Mouse (Mus musculus) adrenal gland, postnatal 36 days (tissue): ENCODE data around the gene Slc44a4. TPM values are rescaled to one million over a fixed set of nuclear protein-coding genes. Genes with fewer than 3 reads are reported as not detected.
"Not testable (repeated sequence)": the region's sequence is repeated elsewhere in the genome, so short reads cannot be mapped to it uniquely, and the experiment has no call there.

ENCODE experiments used
- DNase-seq, 2 experiments: peaks; one replicate each; pipeline ENCODE4 v3.0.0; 2021; ENCODE audit warnings: mixed read lengths in 1 of 2
- total RNA-seq, 2 experiments: library from RNA; stranded (reverse); gene quantifications; 2 replicates each; pipeline ENCODE4 v1.2.3; 2021

Slc44a4 gene
- total RNA-seq, 2 experiments from 2014 or later: 0.83 to 1.7 TPM

GRCm38 (mm10) chr17:34960702-34961493 is 46.6 kb downstream of the Slc44a4 start:
- no peak for DNase-seq

- no peak for DNase-seq
These were observed 47.9 kb downstream of the Slc44a4 start for GRCm38 (mm10) chr17:34962125-34962524.

GRCm38 (mm10) chr17:34962841-34963240 is 48.6 kb downstream of the Slc44a4 start:
- no peak for DNase-seq

- DNase-seq: peak in 1 of 2 experiments; percentile 35
These were observed 50.4 kb downstream of the Slc44a4 start for GRCm38 (mm10) chr17:34964640-34965049.

- DNase-seq: no peak
These were observed 51.4 kb downstream of the Slc44a4 start for GRCm38 (mm10) chr17:34965627-34966026.

GRCm38 (mm10) chr17:34969822-34970221 is 55.6 kb downstream of the Slc44a4 start, which contains the start of gene Gm20481:
Gene Gm20481, plus strand, starts transcription at chr17:34969912.
- peak in 1 of 2 experiments; percentile 39 for DNase-seq

- DNase-seq: not testable (repeated sequence)
These were observed 56.6 kb downstream of the Slc44a4 start for GRCm38 (mm10) chr17:34970850-34971249.

GRCm38 (mm10) chr17:34971694-34972068 is 57.4 kb downstream of the Slc44a4 start:
- not testable (repeated sequence) for DNase-seq

GRCm38 (mm10) chr17:34972069-34972749 is 57.9 kb downstream of the Slc44a4 start, which contains the start of the genes Hspa1a and Hspa1l:
Gene Hspa1a, minus strand, starts transcription at chr17:34972156.
Gene Hspa1l, plus strand, starts transcription at chr17:34972703.
- peak; percentile 83 to 86 for DNase-seq

GRCm38 (mm10) chr17:34975581-34976492 is 61.6 kb downstream of the Slc44a4 start:
- peak; percentile 59 to 74 for DNase-seq

- no peak for DNase-seq
These were observed 62.7 kb downstream of the Slc44a4 start for GRCm38 (mm10) chr17:34977000-34977399.

- no peak for DNase-seq
These were observed 64.0 kb downstream of the Slc44a4 start for GRCm38 (mm10) chr17:34978239-34978638.

GRCm38 (mm10) chr17:34979631-34980030 is 65.4 kb downstream of the Slc44a4 start:
- no peak for DNase-seq

Other genes starting within 250 kb of the Slc44a4 start
- gene Tnxb, start 243.9 kb upstream of the Slc44a4 start, total RNA-seq: 10 to 100 TPM; 26.9 to 34.3 TPM
- gene C4b, start 170.6 kb upstream of the Slc44a4 start, total RNA-seq: 100 to 1,000 TPM; 140 to 152 TPM
- 1,000 to 10,000 TPM; 6,006 to 9,312 TPM for gene Cyp21a1, start 109.9 kb upstream of the Slc44a4 start, total RNA-seq
- 10 to 100 TPM; 35.8 to 57.5 TPM for gene Stk19, start 77.5 kb upstream of the Slc44a4 start, total RNA-seq
- gene Dxo, start 77.4 kb upstream of the Slc44a4 start, total RNA-seq: 10 to 100 TPM; 66.9 to 67.3 TPM
- gene Skiv2l, start 64.3 kb upstream of the Slc44a4 start, total RNA-seq: 10 to 100 TPM; 59.5 to 59.9 TPM
- gene Nelfe, start 64.1 kb upstream of the Slc44a4 start, total RNA-seq: 10 to 100 TPM; 52.6 to 53.4 TPM
- 10 to 100 TPM; 11.4 to 20.9 TPM for gene Cfb, start 51.9 kb upstream of the Slc44a4 start, total RNA-seq
- 10 to 100 TPM; 10.4 to 17.4 TPM for gene Zbtb12, start 35.0 kb upstream of the Slc44a4 start, total RNA-seq
- not detected for gene Gm20547, start 32.4 kb upstream of the Slc44a4 start, total RNA-seq
- gene C2, start 16.2 kb upstream of the Slc44a4 start, total RNA-seq: 100 to 1,000 TPM in 1 of 2 experiments, 10 to 100 TPM in 1; 85.2 to 119 TPM
- gene Ehmt2, start 16.0 kb upstream of the Slc44a4 start, total RNA-seq: 100 to 1,000 TPM; 124 to 143 TPM
- gene Neu1, start 16.8 kb downstream of the Slc44a4 start, total RNA-seq: 10 to 100 TPM; 25.4 to 27.4 TPM
- gene Hspa1b, start 44.8 kb downstream of the Slc44a4 start, total RNA-seq: 100 to 1,000 TPM in 1 of 2 experiments, 10 to 100 TPM in 1; 80.1 to 206 TPM
- gene Gm20481, start 55.4 kb downstream of the Slc44a4 start, total RNA-seq: not detected
- 10 to 100 TPM; 36.0 to 86.1 TPM for gene Hspa1a, start 57.7 kb downstream of the Slc44a4 start, total RNA-seq
- gene Hspa1l, start 58.2 kb downstream of the Slc44a4 start, total RNA-seq: under 1 TPM; 0.20 to 0.36 TPM
- gene Lsm2, start 67.4 kb downstream of the Slc44a4 start, total RNA-seq: 10 to 100 TPM; 35.2 to 35.5 TPM
- 10 to 100 TPM; 61.5 to 62.9 TPM for gene Vars, start 86.5 kb downstream of the Slc44a4 start, total RNA-seq
- gene Vwa7, start 102.1 kb downstream of the Slc44a4 start, total RNA-seq: under 1 TPM; 0.53 to 0.59 TPM
- gene Sapcd1, start 113.5 kb downstream of the Slc44a4 start, total RNA-seq: 1 to 10 TPM in 1 of 2 experiments, under 1 TPM in 1; 0.82 to 1.3 TPM
- gene Msh5, start 132.3 kb downstream of the Slc44a4 start, total RNA-seq: 1 to 10 TPM in 1 of 2 experiments, under 1 TPM in 1; 0.95 to 1.6 TPM
- 100 to 1,000 TPM in 1 of 2 experiments, 10 to 100 TPM in 1; 83.6 to 109 TPM for gene Clic1, start 135.5 kb downstream of the Slc44a4 start, total RNA-seq
- 10 to 100 TPM; 16.1 to 18.2 TPM for gene Ddah2, start 144.6 kb downstream of the Slc44a4 start, total RNA-seq
- under 1 TPM in 1 of 2 experiments, not detected in 1; 0.56 TPM for gene Ly6g6c, start 150.9 kb downstream of the Slc44a4 start, total RNA-seq
- not detected for gene Mpig6b, start 151.7 kb downstream of the Slc44a4 start, total RNA-seq
- under 1 TPM in 1 of 2 experiments, not detected in 1; 0.50 TPM for gene Ly6g6e, start 162.4 kb downstream of the Slc44a4 start, total RNA-seq
- gene Ly6g6d, start 163.6 kb downstream of the Slc44a4 start, total RNA-seq: under 1 TPM in 1 of 2 experiments, not detected in 1; 0.43 TPM
- not detected for gene Ly6g6f, start 171.1 kb downstream of the Slc44a4 start, total RNA-seq
- 10 to 100 TPM; 73.9 to 89.4 TPM for gene Abhd16a, start 174.8 kb downstream of the Slc44a4 start, total RNA-seq
- not detected for gene Ly6g5c, start 193.8 kb downstream of the Slc44a4 start, total RNA-seq
- gene Ly6g5b, start 201.0 kb downstream of the Slc44a4 start, total RNA-seq: under 1 TPM; 0.26 to 0.43 TPM
- gene Gpank1, start 207.0 kb downstream of the Slc44a4 start, total RNA-seq: 10 to 100 TPM; 11.1 to 12.1 TPM
- gene Csnk2b, start 207.6 kb downstream of the Slc44a4 start, total RNA-seq: 100 to 1,000 TPM; 207 to 209 TPM
- gene D17H6S53E, start 211.9 kb downstream of the Slc44a4 start, total RNA-seq: 10 to 100 TPM; 25.0 to 29.5 TPM
- gene Apom, start 217.6 kb downstream of the Slc44a4 start, total RNA-seq: not detected
- gene Bag6, start 220.7 kb downstream of the Slc44a4 start, total RNA-seq: 100 to 1,000 TPM; 372 to 389 TPM